Mouse (Mus musculus): ENCODE data around the gene Slc8a1.

- TF ChIP-seq ZC3H11A (IDR thresholded peaks at IDR 0.05; ENCODE audit: borderline replicate concordance, low read depth, low read length) (no peak), HCFC1 (IDR thresholded peaks at IDR 0.05; ENCODE audit: borderline replicate concordance, insufficient read depth, low read length) (no peak), MAFK (IDR thresholded peaks at IDR 0.05; ENCODE audit: insufficient read depth, low read depth, low read length) (no peak), CHD2 (IDR thresholded peaks at IDR 0.05; ENCODE audit: low read depth, low read length) (no peak)
Observed at GRCm38 (mm10) chr17:81743034-81743433, 4.9 kb upstream of the Slc8a1 start.

Measured in ES-E14 (cell line).